Mouse (Mus musculus) myocyte (in vitro differentiated cells): ENCODE results near the gene Ypel3.

Source experiments
- CEBPB ChIP-seq: IDR thresholded peaks from 2 replicates; pipeline ENCODE4 v1.6.1; 2011; ENCODE audit warnings: mild to moderate bottlenecking, moderate library complexity; ENCODE audit not compliant: poor library complexity, insufficient read depth, severe bottlenecking
- E2F4 ChIP-seq: IDR thresholded peaks from one replicate; pipeline ENCODE4 v1.6.1; 2011; ENCODE audit warnings: mild to moderate bottlenecking, control low read depth, moderate library complexity; ENCODE audit not compliant: insufficient read depth
- MAX ChIP-seq: IDR thresholded peaks from one replicate; pipeline ENCODE4 v1.6.1; 2011; ENCODE audit warnings: low read depth, mild to moderate bottlenecking, control low read depth
- MYOD1 ChIP-seq, 3 experiments: IDR thresholded peaks; one replicate each; pipeline ENCODE4 v1.6.1; 2011; ENCODE audit warnings: control low read depth in 2 of 3, low read depth in 2 of 3, mild to moderate bottlenecking in 2 of 3, moderate library complexity in 1 of 3; ENCODE audit not compliant: insufficient read length in 2 of 3, control insufficient read depth in 1 of 3
- MYOG ChIP-seq, 3 experiments: IDR thresholded peaks; one replicate each; pipeline ENCODE4 v1.6.1; 2011; ENCODE audit warnings: control low read depth in 2 of 3, low read depth in 2 of 3, mild to moderate bottlenecking in 2 of 3; ENCODE audit not compliant: insufficient read length in 2 of 3, control insufficient read depth in 1 of 3, insufficient read depth in 1 of 3
- POLR2A ChIP-seq: IDR thresholded peaks from one replicate; pipeline ENCODE4 v1.6.1; 2011; ENCODE audit warnings: low read depth, mild to moderate bottlenecking, control low read depth, moderate library complexity; ENCODE audit not compliant: insufficient read length
- POLR2AphosphoS2 ChIP-seq: IDR thresholded peaks from one replicate; pipeline ENCODE4 v1.6.1; 2011; ENCODE audit warnings: low read depth, control low read depth; ENCODE audit not compliant: insufficient read length
- REST ChIP-seq: IDR thresholded peaks from one replicate; pipeline ENCODE4 v1.6.1; 2011; ENCODE audit warnings: mild to moderate bottlenecking, control low read depth, moderate library complexity; ENCODE audit not compliant: insufficient read depth, insufficient read length
- SRF ChIP-seq: IDR thresholded peaks from one replicate; pipeline ENCODE4 v1.6.1; 2011; ENCODE audit warnings: low read depth; ENCODE audit not compliant: control insufficient read depth, insufficient read length
- TCF12 ChIP-seq: IDR thresholded peaks from one replicate; pipeline ENCODE4 v1.6.1; 2011; ENCODE audit warnings: mild to moderate bottlenecking, control low read depth; ENCODE audit not compliant: poor library complexity, insufficient read depth, severe bottlenecking
- USF1 ChIP-seq: IDR thresholded peaks from one replicate; pipeline ENCODE4 v1.6.1; 2011; ENCODE audit warnings: low read depth, mild to moderate bottlenecking, control low read depth, moderate library complexity

GRCm38 (mm10) chr7:126817595-126817994, 40.8 kb downstream of the Ypel3 start:
- no peak for TF ChIP-seq POLR2A
- TF ChIP-seq CEBPB = no peak
- TF ChIP-seq USF1 = no peak
- TF ChIP-seq E2F4 = no peak
- TF ChIP-seq MYOD1 (IDR thresholded peaks at IDR 0.05; ENCODE audit: control insufficient read depth in 1 of 3, insufficient read length in 2 of 3, low read depth in 2 of 3) = no peak
- no peak for TF ChIP-seq TCF12
- no peak for TF ChIP-seq SRF
- TF ChIP-seq POLR2AphosphoS2 = no peak
- TF ChIP-seq REST = no peak
- no peak for TF ChIP-seq MYOG (IDR thresholded peaks at IDR 0.05; ENCODE audit: control insufficient read depth in 1 of 3, insufficient read depth in 1 of 3, insufficient read length in 2 of 3, low read depth in 2 of 3)
- no peak for TF ChIP-seq MAX
